Mouse (Mus musculus): ENCODE measurements around the gene Trim56.

The Trim56 gene

GRCm38 (mm10) chr5:137108111-137108510 is 7.9 kb downstream of the Trim56 start:
- DNase-seq (ENCODE audit: low spot score) = no peak

GRCm38 (mm10) chr5:137107670-137108069 is 8.3 kb downstream of the Trim56 start:
- DNase-seq (ENCODE audit: low spot score) = no peak

GRCm38 (mm10) chr5:137107024-137107423 is 9.0 kb downstream of the Trim56 start:
- DNase-seq (ENCODE audit: low spot score) = peak; percentile 64

- no peak for DNase-seq (ENCODE audit: low spot score)
These were observed 9.6 kb downstream of the Trim56 start for GRCm38 (mm10) chr5:137106434-137106833.

GRCm38 (mm10) chr5:137103969-137104368 is 12.0 kb downstream of the Trim56 start:
- DNase-seq (ENCODE audit: low spot score) = no peak

GRCm38 (mm10) chr5:137102575-137103522 is 13.2 kb downstream of the Trim56 start:
- no peak for DNase-seq (ENCODE audit: low spot score)

GRCm38 (mm10) chr5:137102078-137102477 is 13.9 kb downstream of the Trim56 start:
- DNase-seq (ENCODE audit: low spot score) = no peak

- no peak for DNase-seq (ENCODE audit: low spot score)
These were observed 15.3 kb downstream of the Trim56 start for GRCm38 (mm10) chr5:137100660-137101059.

- no peak for DNase-seq (ENCODE audit: low spot score)
These were observed 17.6 kb downstream of the Trim56 start for GRCm38 (mm10) chr5:137098418-137098817.

- DNase-seq (ENCODE audit: low spot score) = no peak
These were observed 20.0 kb downstream of the Trim56 start for GRCm38 (mm10) chr5:137096037-137096436.

- no peak for DNase-seq (ENCODE audit: low spot score)
These were observed 20.9 kb downstream of the Trim56 start for GRCm38 (mm10) chr5:137095135-137095534.

- no peak for DNase-seq (ENCODE audit: low spot score)
These were observed 22.3 kb downstream of the Trim56 start for GRCm38 (mm10) chr5:137093720-137094119.

- DNase-seq (ENCODE audit: low spot score) = no peak
These were observed 24.4 kb downstream of the Trim56 start for GRCm38 (mm10) chr5:137091560-137091959.

GRCm38 (mm10) chr5:137090870-137091269 is 25.1 kb downstream of the Trim56 start:
- no peak for DNase-seq (ENCODE audit: low spot score)

- DNase-seq (ENCODE audit: low spot score) = no peak
These were observed 28.6 kb downstream of the Trim56 start for GRCm38 (mm10) chr5:137087410-137087809.

- no peak for DNase-seq (ENCODE audit: low spot score)
These were observed 30.3 kb downstream of the Trim56 start for GRCm38 (mm10) chr5:137085731-137086130.

- DNase-seq (ENCODE audit: low spot score) = no peak
These were observed 31.0 kb downstream of the Trim56 start for GRCm38 (mm10) chr5:137085021-137085420.

- no peak for DNase-seq (ENCODE audit: low spot score)
These were observed 33.0 kb downstream of the Trim56 start for GRCm38 (mm10) chr5:137083051-137083450.

- no peak for DNase-seq (ENCODE audit: low spot score)
These were observed 36.2 kb downstream of the Trim56 start for GRCm38 (mm10) chr5:137079849-137080248.

GRCm38 (mm10) chr5:137078616-137079015 is 37.4 kb downstream of the Trim56 start:
- no peak for DNase-seq (ENCODE audit: low spot score)

GRCm38 (mm10) chr5:137078041-137078440 is 38.0 kb downstream of the Trim56 start:
- no peak for DNase-seq (ENCODE audit: low spot score)

- no peak for DNase-seq (ENCODE audit: low spot score)
These were observed 38.8 kb downstream of the Trim56 start for GRCm38 (mm10) chr5:137077187-137077586.

- no peak for DNase-seq (ENCODE audit: low spot score)
These were observed 39.6 kb downstream of the Trim56 start for GRCm38 (mm10) chr5:137076191-137076930.

All from ovary, postnatal 36 days (tissue).